Mouse (Mus musculus) cortical plate, adult 2 months (tissue): ENCODE measurements around the gene Iqcf4. TPM values are rescaled to one million over a fixed set of nuclear protein-coding genes. Genes with fewer than 3 reads are reported as not detected.

Experiments used
- H3K27ac ChIP-seq: fragments of 200-500 bp; 2 replicates; pipeline ENCODE4 v1.5.1; 2012; ENCODE audit warnings: low read length, control low read depth, inconsistent platforms; ENCODE audit not compliant: insufficient read depth
- H3K4me1 ChIP-seq: fragments of 200-500 bp; 2 replicates; pipeline ENCODE4 v1.6.1; 2011; ENCODE audit warnings: low read length; ENCODE audit not compliant: control insufficient read depth, insufficient read depth
- H3K4me3 ChIP-seq: fragments of 200-500 bp; 2 replicates; pipeline ENCODE4 v1.5.1; 2011; ENCODE audit warnings: mild to moderate bottlenecking, low read length, control low read depth; ENCODE audit not compliant: insufficient read depth
- CTCF ChIP-seq: fragments of 200-500 bp; IDR thresholded peaks from 2 replicates; pipeline ENCODE4 v1.5.1; 2011; ENCODE audit warnings: mild to moderate bottlenecking, control low read depth, low read length; ENCODE audit not compliant: insufficient read depth; ENCODE audit errors: extremely low read depth
- POLR2A ChIP-seq: fragments of 200-500 bp; IDR thresholded peaks from 2 replicates; pipeline ENCODE4 v1.6.1; 2011; ENCODE audit warnings: mild to moderate bottlenecking, low read length, control low read depth; ENCODE audit not compliant: insufficient read depth; ENCODE audit errors: extremely low read depth
- polyA plus RNA-seq: library from polyadenylated mRNA; depleted of rRNA; stranded (reverse); fragments of >200 nt; gene quantifications from 2 replicates; pipeline ENCODE4 v1.2.3, GENCODE M21; 2012; rRNA removed

Gene Iqcf4
- polyA plus RNA-seq, 1 experiment: not detected

DNA sequence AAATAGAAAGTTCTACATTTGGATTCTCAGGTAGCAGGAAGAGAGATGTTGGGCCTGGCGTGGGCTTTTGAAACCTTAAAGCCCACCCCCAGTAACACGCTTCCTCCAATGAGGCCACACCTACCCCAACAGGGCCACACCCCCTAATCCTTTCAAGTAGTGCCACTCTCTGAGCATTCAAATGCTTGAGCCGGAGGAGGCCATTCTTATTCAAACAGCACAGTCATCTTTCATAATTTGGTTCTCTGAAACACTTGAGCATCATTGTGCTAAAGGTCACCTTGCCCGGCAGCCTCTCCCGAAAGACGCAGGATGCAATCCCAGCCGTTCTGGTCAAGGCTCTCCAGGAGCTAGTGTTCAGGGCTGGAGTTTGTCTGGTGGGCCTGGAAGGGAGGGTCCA lies 36.5 kb downstream of the Iqcf4 start:
- H3K27ac ChIP-seq: no peak overlapping the region
- TF ChIP-seq POLR2A (no peak), CTCF (no peak)
- no peak overlapping the region for H3K4me3 ChIP-seq
- H3K4me1 ChIP-seq: no peaks in the 10 kb centered on the region

DNA sequence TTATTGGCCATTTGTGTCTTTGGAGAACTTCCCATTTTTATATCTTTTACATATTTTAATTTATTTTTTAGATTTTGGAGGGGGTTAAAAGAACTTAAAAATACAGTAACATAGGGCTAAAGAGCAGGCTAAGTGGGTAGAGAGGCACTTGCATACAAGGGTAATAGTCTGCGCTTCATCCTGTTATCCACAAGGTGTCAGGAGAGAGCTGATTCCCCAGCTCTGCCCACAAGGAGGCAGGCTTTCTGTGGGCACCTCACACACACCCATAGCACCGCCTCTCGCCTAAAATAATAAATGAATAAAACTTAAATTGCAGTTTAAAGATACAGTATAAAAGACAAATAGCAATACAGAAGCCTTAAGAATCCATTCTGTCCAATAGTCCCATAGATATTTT lies 39.0 kb downstream of the Iqcf4 start:
- Histone ChIP-seq H3K27ac (no peak overlapping the region), H3K4me3 (no peak overlapping the region), H3K4me1 (no peaks in the 10 kb centered on the region)
- TF ChIP-seq CTCF (peak; percentile 98), POLR2A (no peak)

DNA sequence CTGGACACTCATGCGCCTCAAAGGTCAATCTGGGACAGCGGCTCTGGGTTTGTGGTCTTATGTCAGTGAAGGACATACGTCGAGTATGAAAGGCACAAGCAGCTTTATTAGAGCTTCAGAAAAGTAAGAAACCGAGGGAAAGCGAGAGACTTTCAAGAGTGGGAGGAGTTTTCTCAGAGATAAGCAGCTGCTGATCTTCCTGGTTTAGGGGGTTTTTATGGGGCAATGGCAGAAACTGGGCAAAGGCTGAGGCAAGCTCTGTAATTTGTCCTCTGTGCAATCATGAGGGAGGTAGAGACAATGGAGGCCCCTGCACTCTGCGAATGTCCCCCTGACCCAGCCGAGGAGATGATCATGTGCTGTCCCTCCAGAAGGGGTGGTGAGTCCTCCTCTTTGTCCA lies 50.9 kb downstream of the Iqcf4 start:
- Histone ChIP-seq H3K4me3 (no peak overlapping the region), H3K27ac (no peak overlapping the region), H3K4me1 (no peaks in the 10 kb centered on the region)
- no peak for TF ChIP-seq CTCF
- TF ChIP-seq POLR2A: no peak

DNA sequence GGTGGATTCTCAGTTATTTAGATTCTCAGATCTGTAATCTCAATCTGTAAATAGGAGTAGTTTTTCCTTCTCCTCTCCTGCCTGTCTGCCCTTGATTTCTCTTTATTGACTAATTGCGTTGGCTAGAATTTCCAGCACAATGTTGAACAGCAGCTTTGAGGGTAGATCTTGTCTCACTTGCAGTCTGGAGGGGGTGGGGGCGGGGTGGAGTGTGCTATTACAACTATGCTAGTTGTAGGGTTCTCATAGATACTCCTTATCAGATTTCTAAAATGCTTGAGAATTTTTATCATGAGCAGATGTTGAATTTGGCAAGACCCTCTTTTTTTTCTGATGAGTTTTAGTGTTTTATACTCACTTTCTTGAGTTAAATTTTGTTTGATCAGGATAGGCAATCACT lies 51.4 kb downstream of the Iqcf4 start:
- Histone ChIP-seq H3K4me1 (no peaks in the 10 kb centered on the region), H3K27ac (no peak overlapping the region), H3K4me3 (no peak overlapping the region)
- TF ChIP-seq CTCF (no peak), POLR2A (no peak)

Other genes starting within 250 kb of the Iqcf4 start
- 128 and 130 TPM in 2 replicates for gene Dusp7, start 202.4 kb downstream of the Iqcf4 start, polyA plus RNA-seq
- 666 and 719 TPM in 2 replicates for gene Rpl29, start 141.5 kb downstream of the Iqcf4 start, polyA plus RNA-seq
- gene Acy1, start 132.7 kb downstream of the Iqcf4 start, polyA plus RNA-seq: 10.7 and 12.1 TPM in 2 replicates
- 37.9 and 42.8 TPM in 2 replicates for gene Abhd14b, start 123.5 kb downstream of the Iqcf4 start, polyA plus RNA-seq
- 88.0 and 94.9 TPM in 2 replicates for gene Abhd14a, start 123.3 kb downstream of the Iqcf4 start, polyA plus RNA-seq
- 304 and 306 TPM in 2 replicates for gene Pcbp4, start 117.7 kb downstream of the Iqcf4 start, polyA plus RNA-seq
- 18.7 and 19.0 TPM in 2 replicates for gene Gpr62, start 105.1 kb downstream of the Iqcf4 start, polyA plus RNA-seq
- 46.3 and 47.6 TPM in 2 replicates for gene Rrp9, start 95.0 kb downstream of the Iqcf4 start, polyA plus RNA-seq
- gene Parp3, start 94.0 kb downstream of the Iqcf4 start, polyA plus RNA-seq: 3.7 and 4.6 TPM in 2 replicates
- gene Iqcf1, start 71.0 kb downstream of the Iqcf4 start, polyA plus RNA-seq: not detected in 2 replicates
- not detected in 2 replicates for gene Iqcf5, start 56.4 kb downstream of the Iqcf4 start, polyA plus RNA-seq
- gene Iqcf3, start 9.4 kb downstream of the Iqcf4 start, polyA plus RNA-seq: not detected in 2 replicates
- not detected in 2 replicates for gene Iqcf6, start 55.6 kb upstream of the Iqcf4 start, polyA plus RNA-seq
- gene Grm2, start 85.1 kb upstream of the Iqcf4 start, polyA plus RNA-seq: 54.7 and 61.4 TPM in 2 replicates
- gene Tex264, start 114.9 kb upstream of the Iqcf4 start, polyA plus RNA-seq: 106 and 109 TPM in 2 replicates
- 7.2 and 7.6 TPM in 2 replicates for gene Rad54l2, start 218.2 kb upstream of the Iqcf4 start, polyA plus RNA-seq